Mouse (Mus musculus) testis, adult 2 months (tissue): ENCODE measurements around the gene Abl1.

Experiments used
- CTCF ChIP-seq: fragments of 200-500 bp; IDR thresholded peaks from 2 replicates; pipeline ENCODE4 v1.5.1; 2012; ENCODE audit warnings: low read depth, mild to moderate bottlenecking, inconsistent platforms, low read length, moderate library complexity; ENCODE audit not compliant: control insufficient read depth, insufficient read depth, insufficient replicate concordance
- POLR2A ChIP-seq: fragments of 200-500 bp; IDR thresholded peaks from 2 replicates; pipeline ENCODE4 v1.6.1; 2012; ENCODE audit warnings: low read depth, mild to moderate bottlenecking, inconsistent platforms, low read length, moderate library complexity; ENCODE audit not compliant: control insufficient read depth

DNA sequence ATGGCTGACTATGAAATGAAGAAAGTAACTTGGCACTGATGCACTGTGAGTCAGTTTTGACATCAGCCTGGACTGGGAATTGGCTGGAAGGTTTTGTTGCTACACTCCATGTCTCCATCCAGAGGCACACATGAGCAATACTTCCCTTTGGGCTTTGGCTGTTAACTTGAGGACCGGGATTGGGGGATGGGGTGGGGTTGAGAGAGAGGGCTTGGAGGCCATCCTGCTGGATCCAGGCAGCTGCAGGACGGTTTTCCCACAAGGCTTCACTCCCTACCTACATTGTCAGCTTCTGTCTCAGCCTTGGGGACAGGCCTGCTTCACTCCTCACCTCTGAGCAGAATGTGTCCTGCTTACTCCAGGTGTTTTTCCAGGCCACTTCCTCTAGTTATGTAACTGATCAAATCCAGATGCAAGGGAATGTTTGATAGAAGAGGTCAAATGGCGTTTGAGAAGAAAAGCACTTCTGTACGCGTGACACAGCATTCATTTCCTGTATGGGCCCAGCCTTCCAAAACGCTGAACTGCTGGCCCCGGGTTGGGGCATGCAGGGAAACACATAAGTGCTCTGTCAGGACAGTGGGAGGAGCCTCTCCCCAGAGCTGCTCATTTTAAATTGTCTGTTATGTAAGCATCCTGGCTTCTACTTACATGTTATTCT, 82.7 kb downstream of the Abl1 start:
- no peak for TF ChIP-seq CTCF
- TF ChIP-seq POLR2A, result no peak
